Mouse (Mus musculus) spleen, postnatal 10 days (tissue): Measurements from ENCODE around the gene Polr1e.
"Not testable (repeated sequence)": the region's sequence is repeated elsewhere in the genome, so short reads cannot be mapped to it uniquely, and the experiment has no call there.

Experiments
- DNase-seq, 2 experiments: peaks; one replicate each; pipeline ENCODE4 v3.0.0; 2021 to 2022; ENCODE audit warnings: low spot score in 2 of 2

Gene Polr1e

GRCm38 (mm10) chr4:45054862-45055261 lies 36.5 kb downstream of the Polr1e start:
- DNase-seq = no peak

GRCm38 (mm10) chr4:45055451-45055850 lies 37.1 kb downstream of the Polr1e start:
- DNase-seq = no peak

- DNase-seq = not testable (repeated sequence)
These were observed 45.5 kb downstream of the Polr1e start for GRCm38 (mm10) chr4:45063836-45064235.

- DNase-seq = no peak
These were observed 46.2 kb downstream of the Polr1e start for GRCm38 (mm10) chr4:45064577-45064976.

- DNase-seq = no peak
These were observed 47.8 kb downstream of the Polr1e start for GRCm38 (mm10) chr4:45066036-45066730.

- peak in 1 of 2 experiments; percentile 39 for DNase-seq
These were observed 49.4 kb downstream of the Polr1e start for GRCm38 (mm10) chr4:45067742-45068141.

GRCm38 (mm10) chr4:45072261-45072973 lies 54.0 kb downstream of the Polr1e start:
- DNase-seq = no peak

GRCm38 (mm10) chr4:45073544-45073943 lies 55.2 kb downstream of the Polr1e start:
- DNase-seq = no peak

- DNase-seq = not testable (repeated sequence)
These were observed 62.7 kb downstream of the Polr1e start for GRCm38 (mm10) chr4:45081041-45081440.

GRCm38 (mm10) chr4:45082951-45083350 lies 64.6 kb downstream of the Polr1e start:
- DNase-seq = no peak

GRCm38 (mm10) chr4:45083487-45083886 lies 65.1 kb downstream of the Polr1e start:
- no peak for DNase-seq

GRCm38 (mm10) chr4:45084021-45084894 lies 65.9 kb downstream of the Polr1e start, which contains the start of gene Fbxo10:
Fbxo10 (minus strand) TSS chr4:45084604.
- peak; percentile 89 to 96 for DNase-seq

GRCm38 (mm10) chr4:45084895-45085290 lies 66.5 kb downstream of the Polr1e start:
- DNase-seq = no peak
